Mouse (Mus musculus) limb, embryonic 14.5 days (tissue): ENCODE results near the gene Tmem208. TPM values are rescaled to one million over a fixed set of nuclear protein-coding genes. Genes with fewer than 3 reads are reported as not detected.

Experiments used
- ATAC-seq: fragments of 200-750 bp; cut with Nextera tagmentation; 2 replicates; pipeline ENCODE4 v1.8.0; 2017; ENCODE audit warnings: low read depth, moderate number of reproducible peaks, moderate TSS enrichment; ENCODE audit not compliant: low FRiP score
- DNase-seq: peaks from one replicate; pipeline ENCODE4 v3.0.0-alpha.2; 2015; ENCODE audit warnings: low spot score
- H3K27ac ChIP-seq: fragments of 300-500 bp; sonication (generic); replicated peaks from 2 replicates; pipeline ENCODE4 v1.5.1; 2014; ENCODE audit warnings: low read depth, mild to moderate bottlenecking, low read length, moderate library complexity, mixed read lengths
- H3K27me3 ChIP-seq: fragments of 300-500 bp; sonication (generic); 2 replicates; pipeline ENCODE4 v1.6.1; 2014; ENCODE audit warnings: low read length, mixed read lengths; ENCODE audit not compliant: control insufficient read depth, insufficient read depth
- H3K36me3 ChIP-seq: fragments of 300-500 bp; sonication (generic); 2 replicates; pipeline ENCODE4 v1.6.1; 2014; ENCODE audit warnings: mild to moderate bottlenecking, low read length, moderate library complexity, mixed read lengths; ENCODE audit not compliant: control insufficient read depth, insufficient read depth
- H3K4me1 ChIP-seq: fragments of 300-500 bp; sonication (generic); 2 replicates; pipeline ENCODE4 v1.6.1; 2014; ENCODE audit warnings: antibody characterized with exemption, low read length, mixed read lengths; ENCODE audit not compliant: control insufficient read depth, insufficient read depth
- H3K4me2 ChIP-seq: fragments of 300-500 bp; sonication (generic); replicated peaks from 2 replicates; pipeline ENCODE4 v1.6.1; 2014; ENCODE audit warnings: low read depth, mild to moderate bottlenecking, low read length, moderate library complexity; ENCODE audit not compliant: severe bottlenecking
- H3K4me3 ChIP-seq: fragments of 300-500 bp; sonication (generic); replicated peaks from 2 replicates; pipeline ENCODE4 v1.5.1; 2014; ENCODE audit warnings: low read length
- H3K9ac ChIP-seq: fragments of 300-500 bp; sonication (generic); 2 replicates; pipeline ENCODE4 v1.6.1; 2014; ENCODE audit warnings: mild to moderate bottlenecking, low read depth, low read length, moderate library complexity; ENCODE audit not compliant: severe bottlenecking
- H3K9me3 ChIP-seq: fragments of 300-500 bp; sonication (generic); 2 replicates; pipeline ENCODE4 v1.6.1; 2016; ENCODE audit warnings: low read length; ENCODE audit not compliant: control insufficient read depth
- POLR2A ChIP-seq: fragments of 200-500 bp; IDR thresholded peaks from 2 replicates; pipeline ENCODE4 v1.8.0; 2012; ENCODE audit warnings: inconsistent platforms, mild to moderate bottlenecking, moderate library complexity, borderline replicate concordance; ENCODE audit not compliant: insufficient read depth, insufficient read length; ENCODE audit errors: extremely low read depth
- WGBS: fragments of 180-500 bp; shearing (Covaris S2); extraction: QIAGEN DNeasy Blood & Tissue Kit; methylation state at CpG from one replicate; pipeline ENCODE4 v1.1.7; 2014; 5-methylcytosine and 5-hydroxymethylcytosine counted together
- polyA plus RNA-seq, 2 experiments: library from polyadenylated mRNA; depleted of rRNA in 1 of 2; stranded (reverse) in 1 of 2; unstranded in 1 of 2; fragments of >200 nt; fragmentation: Nextera tagmentation in 1 of 2; extraction: Ambion mirVana in 1 of 2; gene quantifications; 2 replicates each; pipeline versions ENCODE4 v1.2.1 to v1.2.3; 2012 to 2014

Gene Tmem208
- polyA plus RNA-seq, 2 experiments, result 126 to 135 TPM

GRCm38 (mm10) chr8:105372473-105372872, 46.3 kb downstream of the Tmem208 start:
- Histone ChIP-seq H3K36me3 (0 out of 2 replicates have a peak, but pooled peaks cover 5% of the 10 kb centered on the region), H3K4me3 (no peak overlapping the region), H3K4me2 (no peak overlapping the region), H3K9me3 (peaks cover 4% of the 10 kb centered on the region; the same call in 1 of the 2 replicates), H3K4me1 (0 out of 2 replicates have a peak, but pooled peaks cover 6% of the 10 kb centered on the region), H3K27ac (no peak overlapping the region), H3K9ac (no peak overlapping the region), H3K27me3 (no peaks in the 10 kb centered on the region)
- 78% methylated on average over 9 of the region's 9 CpGs for WGBS
- TF ChIP-seq POLR2A, result no peak
- no peak for ATAC-seq
- DNase-seq, result no peak

DNA sequence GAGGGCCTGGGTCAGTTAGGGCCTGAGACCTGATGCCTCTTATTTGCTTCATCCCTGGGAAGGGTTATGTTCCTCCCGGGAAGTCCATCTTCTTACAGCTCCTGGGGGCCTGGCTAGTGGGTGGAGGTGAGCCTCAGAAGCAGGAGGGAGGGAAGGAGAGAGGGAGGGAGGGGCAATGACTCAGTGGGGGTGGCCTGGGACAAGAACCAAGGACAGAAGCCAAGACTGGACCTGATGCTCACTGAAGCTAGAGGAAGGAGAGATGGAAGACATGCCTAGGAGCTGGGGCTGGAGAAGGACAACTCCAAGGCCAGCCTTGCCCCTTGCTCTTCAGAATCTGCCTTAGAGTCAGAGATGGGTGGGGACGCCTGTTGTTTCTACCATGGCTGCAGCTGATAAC, 46.9 kb downstream of the Tmem208 start, which contains the start of gene Plekhg4:
Plekhg4 (plus strand) TSS at position 243 of the 400 bp plus-strand sequence.
- DNase-seq, result no peak
- H3K27me3 ChIP-seq, result no peaks in the 10 kb centered on the region
- ATAC-seq, result no peak
- no peak within 1 kb of the TSS for H3K27ac ChIP-seq
- 0 out of 2 replicates have a peak, but pooled peaks cover 9% of the 10 kb centered on the region for H3K4me1 ChIP-seq
- H3K4me2 ChIP-seq, result no peak within 1 kb of the TSS
- H3K9ac ChIP-seq, result no peak within 1 kb of the TSS
- H3K36me3 ChIP-seq, result 0 out of 2 replicates have a peak, but pooled peaks cover 5% of the 10 kb centered on the region
- 56% methylated on average over 2 of the region's 2 CpGs for WGBS
- no peak within 1 kb of the TSS for H3K4me3 ChIP-seq
- peaks cover 4% of the 10 kb centered on the region; the same call in 1 of the 2 replicates for H3K9me3 ChIP-seq
- TF ChIP-seq POLR2A, result no peak

DNA sequence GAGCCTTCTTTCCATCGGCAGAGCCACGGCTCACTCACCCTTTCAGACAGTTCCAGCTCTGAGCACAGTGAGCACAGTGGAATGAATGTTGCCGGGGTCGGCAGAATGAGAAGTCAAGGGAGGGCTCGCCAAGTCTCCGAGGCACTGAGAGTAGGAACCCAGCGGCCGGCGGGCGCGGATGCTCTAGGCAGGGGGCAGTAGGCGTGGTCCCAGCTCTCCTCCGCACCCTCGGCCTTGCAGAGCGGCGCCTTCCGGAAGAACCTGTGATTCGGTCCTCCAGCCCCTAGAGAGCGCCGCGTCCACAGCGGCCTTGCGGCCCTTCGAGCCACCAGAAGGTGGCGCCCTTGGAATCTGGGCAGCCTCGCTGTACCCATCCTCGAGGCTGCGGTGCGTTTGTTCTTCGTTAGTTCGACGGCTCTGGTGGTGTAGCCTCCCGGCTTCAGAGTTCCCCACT, 48.4 kb downstream of the Tmem208 start:
- no peak overlapping the region; the same call in 1 of the 2 replicates for H3K4me3 ChIP-seq
- 31% methylated on average over 31 of the region's 33 CpGs for WGBS

GRCm38 (mm10) chr8:105378673-105379072, 52.5 kb downstream of the Tmem208 start:
- Histone ChIP-seq H3K36me3 (no peaks in the 10 kb centered on the region), H3K4me2 (peak overlapping the region; percentile 10; the same call in 1 of the 2 replicates), H3K4me3 (no peak overlapping the region), H3K4me1 (peaks cover 21% of the 10 kb centered on the region), H3K9ac (no peak overlapping the region), H3K27me3 (no peaks in the 10 kb centered on the region), H3K9me3 (peaks cover 4% of the 10 kb centered on the region; the same call in 1 of the 2 replicates), H3K27ac (peak overlapping the region; percentile 58)
- WGBS, result 37% methylated on average over 17 of the region's 19 CpGs
- no peak for TF ChIP-seq POLR2A
- DNase-seq (peak; percentile 57), ATAC-seq (peak; percentile 47; the same call in 1 of the 2 replicates)

More for the DNA sequence above, 48.4 kb downstream of the Tmem208 start:
- Histone ChIP-seq H3K9ac (no peak overlapping the region), H3K27ac (no peak overlapping the region), H3K9me3 (peaks cover 4% of the 10 kb centered on the region; the same call in 1 of the 2 replicates), H3K36me3 (no peaks in the 10 kb centered on the region), H3K4me1 (peaks cover 21% of the 10 kb centered on the region), H3K4me2 (peak overlapping the region; percentile 37), H3K27me3 (no peaks in the 10 kb centered on the region)
- peak; percentile 35 for ATAC-seq
- no peak for TF ChIP-seq POLR2A
- no peak for DNase-seq

GRCm38 (mm10) chr8:105380308-105380707, 54.2 kb downstream of the Tmem208 start:
- Histone ChIP-seq H3K27ac (no peak overlapping the region), H3K4me2 (no peak overlapping the region), H3K4me1 (peaks cover 21% of the 10 kb centered on the region), H3K27me3 (no peaks in the 10 kb centered on the region), H3K9me3 (no peaks in the 10 kb centered on the region), H3K36me3 (no peaks in the 10 kb centered on the region), H3K4me3 (no peak overlapping the region), H3K9ac (no peak overlapping the region)
- TF ChIP-seq POLR2A, result no peak
- DNase-seq (no peak), ATAC-seq (no peak)
- 83% methylated on average over 12 of the region's 12 CpGs for WGBS
